Mouse (Mus musculus) liver, postnatal 0 days (tissue): ENCODE measurements around the gene Pcbp3.

ENCODE experiments used
- CTCF ChIP-seq: sonication (generic); IDR thresholded peaks from 2 replicates; pipeline ENCODE4 v1.5.1; 2016; ENCODE audit warnings: antibody characterized with exemption, low read depth
- EP300 ChIP-seq: IDR thresholded peaks from 2 replicates; pipeline ENCODE4 v1.6.1; 2016; ENCODE audit warnings: antibody characterized with exemption, low read depth, mild to moderate bottlenecking

- TF ChIP-seq CTCF (no peak), EP300 (no peak)
Measured at GRCm38 (mm10) chr10:76903694-76904093, 58.0 kb downstream of the Pcbp3 start.
